Mouse (Mus musculus) stomach, postnatal 0 days (tissue): Measurements from ENCODE around the gene Zfp853. TPM values are rescaled to one million over a fixed set of nuclear protein-coding genes. Genes with fewer than 3 reads are reported as not detected.
A peak's percentile ranks its signal among the peaks of the same experiment; 100 is the strongest.

Experiments used
- ATAC-seq: fragments of 200-750 bp; cut with Nextera tagmentation; 2 replicates; pipeline ENCODE4 v1.8.0; 2017; ENCODE audit not compliant: low FRiP score, low TSS enrichment
- DNase-seq: peaks from one replicate; pipeline ENCODE4 v3.0.0-alpha.2; 2016; ENCODE audit warnings: low spot score
- H3K27ac ChIP-seq: fragments of 300-500 bp; sonication (generic); replicated peaks from 2 replicates; pipeline ENCODE4 v1.5.1; 2014; ENCODE audit warnings: mild to moderate bottlenecking, control low read depth
- H3K27me3 ChIP-seq: fragments of 300-500 bp; sonication (generic); 2 replicates; pipeline ENCODE4 v1.6.1; 2014; ENCODE audit warnings: low read length; ENCODE audit not compliant: control insufficient read depth, insufficient read depth
- H3K36me3 ChIP-seq: fragments of 300-500 bp; sonication (generic); 2 replicates; pipeline ENCODE4 v1.6.1; 2014; ENCODE audit warnings: low read length, mixed read lengths; ENCODE audit not compliant: control insufficient read depth, insufficient read depth
- H3K4me1 ChIP-seq: fragments of 300-500 bp; sonication (generic); replicated peaks from 2 replicates; pipeline ENCODE4 v1.6.1; 2014; ENCODE audit warnings: antibody characterized with exemption; ENCODE audit not compliant: control insufficient read depth, insufficient read depth
- H3K4me2 ChIP-seq: fragments of 300-500 bp; sonication (generic); replicated peaks from 2 replicates; pipeline ENCODE4 v1.6.1; 2014; ENCODE audit warnings: low read depth, mild to moderate bottlenecking, control low read depth, moderate library complexity
- H3K4me3 ChIP-seq: fragments of 300-500 bp; sonication (generic); 2 replicates; pipeline ENCODE4 v1.5.1; 2014; ENCODE audit warnings: low read depth, low read length, control low read depth
- H3K9ac ChIP-seq: fragments of 300-500 bp; sonication (generic); 2 replicates; pipeline ENCODE4 v1.6.1; 2014; ENCODE audit warnings: mild to moderate bottlenecking, low read length, control low read depth, mixed read lengths
- H3K9me3 ChIP-seq: fragments of 300-500 bp; sonication (generic); 2 replicates; pipeline ENCODE4 v1.6.1; 2016; ENCODE audit warnings: low read length; ENCODE audit not compliant: control insufficient read depth
- CTCF ChIP-seq: IDR thresholded peaks from 2 replicates; pipeline ENCODE4 v1.5.1; 2016; ENCODE audit warnings: antibody characterized with exemption, low read depth, mild to moderate bottlenecking, moderate library complexity
- EP300 ChIP-seq: optimal IDR thresholded peaks from 2 replicates; pipeline ENCODE3; 2016; ENCODE audit warnings: antibody characterized with exemption
- WGBS: fragments of 180-500 bp; shearing (Covaris S2); extraction: QIAGEN DNeasy Blood & Tissue Kit; methylation state at CpG from one replicate; pipeline ENCODE4 v1.1.7; 2014; 5-methylcytosine and 5-hydroxymethylcytosine counted together
- polyA plus RNA-seq: library from polyadenylated mRNA; unstranded; fragments of >200 nt; fragmentation: Nextera tagmentation; extraction: Ambion mirVana; gene quantifications from 2 replicates; pipeline ENCODE4 v1.2.1, GENCODE M21; 2015

Gene Zfp853
- polyA plus RNA-seq, 1 experiment from 2014 or later = 0.06 TPM

- no peak for ATAC-seq
- Histone ChIP-seq H3K36me3 (peaks cover 14% of the 10 kb centered on the region), H3K4me2 (no peak overlapping the region), H3K9me3 (no peaks in the 10 kb centered on the region), H3K4me3 (no peak overlapping the region), H3K4me1 (no peaks in the 10 kb centered on the region), H3K27me3 (no peaks in the 10 kb centered on the region), H3K27ac (no peak overlapping the region), H3K9ac (no peak overlapping the region)
- TF ChIP-seq CTCF (peak; percentile 83), EP300 (no peak)
- 92% methylated on average over 4 of the region's 4 CpGs for WGBS
- DNase-seq = peak; percentile 67
Observed at GRCm38 (mm10) chr5:143299686-143300085, 6.3 kb upstream of the Zfp853 start.

- Histone ChIP-seq H3K4me3 (no peak overlapping the region), H3K9ac (no peak overlapping the region), H3K27me3 (peaks cover 1% of the 10 kb centered on the region; the same call in 1 of the 2 replicates), H3K4me2 (no peak overlapping the region), H3K27ac (no peak overlapping the region), H3K4me1 (0 out of 2 replicates have a peak, but pooled peaks cover 4% of the 10 kb centered on the region), H3K36me3 (peaks cover 11% of the 10 kb centered on the region), H3K9me3 (no peaks in the 10 kb centered on the region)
- WGBS = 93% methylated on average over 7 of the region's 7 CpGs
- DNase-seq (no peak), ATAC-seq (no peak)
- TF ChIP-seq EP300 (no peak), CTCF (peak; percentile 50)
Observed at GRCm38 (mm10) chr5:143298391-143298790, 5.0 kb upstream of the Zfp853 start.

GRCm38 (mm10) chr5:143297986-143298385 is 4.6 kb upstream of the Zfp853 start:
- H3K27ac ChIP-seq = no peak overlapping the region
- no peak overlapping the region for H3K9ac ChIP-seq
- TF ChIP-seq EP300 (no peak), CTCF (no peak)
- H3K4me1 ChIP-seq = 0 out of 2 replicates have a peak, but pooled peaks cover 5% of the 10 kb centered on the region
- ATAC-seq (no peak), DNase-seq (no peak)
- WGBS = 78% methylated on average over 9 of the region's 9 CpGs
- H3K9me3 ChIP-seq = no peaks in the 10 kb centered on the region
- peaks cover 3% of the 10 kb centered on the region; the same call in 1 of the 2 replicates for H3K27me3 ChIP-seq
- H3K36me3 ChIP-seq = peaks cover 11% of the 10 kb centered on the region
- H3K4me2 ChIP-seq = no peak overlapping the region
- H3K4me3 ChIP-seq = no peak overlapping the region

GRCm38 (mm10) chr5:143295330-143295729 is 1.9 kb upstream of the Zfp853 start:
- H3K36me3 ChIP-seq = peaks cover 5% of the 10 kb centered on the region; the same call in 1 of the 2 replicates
- ATAC-seq = no peak
- no peak for TF ChIP-seq CTCF
- TF ChIP-seq EP300 = no peak
- no peak overlapping the region for H3K27ac ChIP-seq
- no peak overlapping the region for H3K9ac ChIP-seq
- no peaks in the 10 kb centered on the region for H3K9me3 ChIP-seq
- no peak for DNase-seq
- 58% methylated on average over 2 of the region's 2 CpGs for WGBS
- 0 out of 2 replicates have a peak, but pooled peaks cover 5% of the 10 kb centered on the region for H3K4me1 ChIP-seq
- no peak overlapping the region for H3K4me2 ChIP-seq
- H3K27me3 ChIP-seq = peaks cover 5% of the 10 kb centered on the region; the same call in 1 of the 2 replicates
- H3K4me3 ChIP-seq = no peak overlapping the region

- TF ChIP-seq EP300 (no peak), CTCF (peak; percentile 52)
- H3K4me3 ChIP-seq = no peak overlapping the region
- no peak overlapping the region for H3K27ac ChIP-seq
- 85% methylated on average over 3 of the region's 3 CpGs for WGBS
- no peak for DNase-seq
- peaks cover under 1% of the 10 kb centered on the region; the same call in 1 of the 2 replicates for H3K36me3 ChIP-seq
- 0 out of 2 replicates have a peak, but pooled peaks cover 5% of the 10 kb centered on the region for H3K4me1 ChIP-seq
- no peak for ATAC-seq
- H3K4me2 ChIP-seq = no peak overlapping the region
- no peaks in the 10 kb centered on the region for H3K9me3 ChIP-seq
- peaks cover 5% of the 10 kb centered on the region; the same call in 1 of the 2 replicates for H3K27me3 ChIP-seq
- H3K9ac ChIP-seq = no peak overlapping the region
Observed at GRCm38 (mm10) chr5:143294862-143295261, 1.4 kb upstream of the Zfp853 start.

- TF ChIP-seq CTCF (no peak), EP300 (no peak)
- H3K36me3 ChIP-seq = no peaks in the 10 kb centered on the region
- H3K9ac ChIP-seq = peak overlapping the region; percentile 59
- DNase-seq = no peak
- 4% methylated on average over 13 of the region's 19 CpGs for WGBS
- H3K4me2 ChIP-seq = peak overlapping the region; percentile 75
- H3K4me1 ChIP-seq = 0 out of 2 replicates have a peak, but pooled peaks cover 5% of the 10 kb centered on the region
- peak overlapping the region; percentile 47 for H3K4me3 ChIP-seq
- ATAC-seq = no peak
- H3K9me3 ChIP-seq = no peaks in the 10 kb centered on the region
- no peak overlapping the region for H3K27ac ChIP-seq
- H3K27me3 ChIP-seq = peaks cover 12% of the 10 kb centered on the region; the same call in 1 of the 2 replicates
Observed at GRCm38 (mm10) chr5:143292879-143293278, 544 bp downstream of the Zfp853 start.
